Mouse (Mus musculus) kidney, postnatal 0 days (tissue): ENCODE measurements around the gene Pbx1. TPM values are rescaled to one million over a fixed set of nuclear protein-coding genes. Genes with fewer than 3 reads are reported as not detected.
A peak's percentile ranks its signal among the peaks of the same experiment; 100 is the strongest.

Experiments used
- ATAC-seq: fragments of 200-750 bp; cut with Nextera tagmentation; replicated peaks from 2 replicates; pipeline ENCODE4 v1.8.0; 2017; ENCODE audit warnings: low read depth, moderate number of reproducible peaks, moderate TSS enrichment, moderate library complexity; ENCODE audit not compliant: low FRiP score
- DNase-seq: peaks from one replicate; pipeline ENCODE4 v3.0.0-alpha.2; 2016; ENCODE audit warnings: low spot score
- H3K27ac ChIP-seq: fragments of 300-500 bp; sonication (generic); 2 replicates; pipeline ENCODE4 v1.5.1; 2014; ENCODE audit warnings: mild to moderate bottlenecking
- H3K27me3 ChIP-seq: fragments of 300-500 bp; sonication (generic); 2 replicates; pipeline ENCODE4 v1.6.1; 2014; ENCODE audit warnings: low read length, mixed read lengths; ENCODE audit not compliant: insufficient read depth
- H3K36me3 ChIP-seq: fragments of 300-500 bp; sonication (generic); 2 replicates; pipeline ENCODE4 v1.6.1; 2014; ENCODE audit warnings: low read length, mixed read lengths; ENCODE audit not compliant: insufficient read depth
- H3K4me1 ChIP-seq: fragments of 300-500 bp; sonication (generic); replicated peaks from 2 replicates; pipeline ENCODE4 v1.6.1; 2014; ENCODE audit warnings: antibody characterized with exemption, low read length, mixed read lengths; ENCODE audit not compliant: insufficient read depth
- H3K4me2 ChIP-seq: fragments of 300-500 bp; sonication (generic); 2 replicates; pipeline ENCODE4 v1.6.1; 2014; ENCODE audit warnings: mild to moderate bottlenecking, low read length, moderate library complexity, mixed read lengths
- H3K4me3 ChIP-seq: fragments of 300-500 bp; sonication (generic); replicated peaks from 2 replicates; pipeline ENCODE4 v1.5.1; 2014; ENCODE audit warnings: low read depth, low read length
- H3K9ac ChIP-seq: fragments of 300-500 bp; sonication (generic); 2 replicates; pipeline ENCODE4 v1.6.1; 2014; ENCODE audit warnings: low read depth, low read length
- H3K9me3 ChIP-seq: fragments of 300-500 bp; sonication (generic); replicated peaks from 2 replicates; pipeline ENCODE4 v1.6.1; 2016; ENCODE audit warnings: low read length, inconsistent platforms, mixed read lengths
- CTCF ChIP-seq: IDR thresholded peaks from 2 replicates; pipeline ENCODE4 v1.5.1; 2016; ENCODE audit warnings: antibody characterized with exemption, low read depth, mild to moderate bottlenecking, moderate library complexity
- WGBS: fragments of 180-500 bp; shearing (Covaris S2); extraction: QIAGEN DNeasy Blood & Tissue Kit; methylation state at CpG from one replicate; pipeline ENCODE4 v1.1.7; 2014; 5-methylcytosine and 5-hydroxymethylcytosine counted together
- polyA plus RNA-seq: library from polyadenylated mRNA; unstranded; fragments of >200 nt; fragmentation: Nextera tagmentation; extraction: Ambion mirVana; gene quantifications from 2 replicates; pipeline ENCODE4 v1.2.1, GENCODE M21; 2015

Gene Pbx1
- polyA plus RNA-seq, 1 experiment from 2014 or later = 55.7 TPM

GRCm38 (mm10) chr1:168363053-168363452 lies 69.0 kb downstream of the Pbx1 start:
- no peak for TF ChIP-seq CTCF

DNA sequence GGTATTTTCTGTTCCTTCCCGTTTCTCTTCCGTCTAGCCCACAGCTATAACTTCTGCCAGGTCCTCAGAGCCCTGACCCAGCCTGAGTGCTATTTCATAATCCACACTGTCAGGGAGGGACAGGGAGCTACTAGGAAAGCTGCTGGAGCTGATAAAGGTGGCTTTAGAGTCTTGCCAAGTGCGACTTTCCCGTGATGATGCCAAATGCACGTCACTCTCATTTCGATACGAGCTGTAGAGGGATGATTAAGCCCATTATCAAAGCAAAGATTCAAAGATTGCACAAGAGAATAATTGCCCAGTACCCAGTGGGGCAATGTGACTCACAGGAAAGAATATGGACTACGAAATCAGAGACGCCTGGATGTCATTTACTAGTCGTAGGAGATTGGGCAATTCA lies 69.6 kb downstream of the Pbx1 start:
- Histone ChIP-seq H3K9me3 (no peaks in the 10 kb centered on the region), H3K27ac (no peak overlapping the region), H3K36me3 (0 out of 2 replicates have a peak, but pooled peaks cover 4% of the 10 kb centered on the region), H3K4me1 (peaks cover 15% of the 10 kb centered on the region), H3K9ac (no peak overlapping the region), H3K4me2 (no peak overlapping the region), H3K27me3 (no peaks in the 10 kb centered on the region), H3K4me3 (no peak overlapping the region)
- no peak for ATAC-seq
- 72% methylated on average over 10 of the region's 10 CpGs for WGBS
- no peak for TF ChIP-seq CTCF
- no peak for DNase-seq

More at GRCm38 (mm10) chr1:168363053-168363452, 69.0 kb downstream of the Pbx1 start:
- DNase-seq (no peak), ATAC-seq (no peak)
- WGBS = 88% methylated on average over 11 of the region's 11 CpGs
- no peak overlapping the region for H3K9ac ChIP-seq
- H3K27me3 ChIP-seq = no peaks in the 10 kb centered on the region
- 0 out of 2 replicates have a peak, but pooled peaks cover 4% of the 10 kb centered on the region for H3K36me3 ChIP-seq
- no peak overlapping the region for H3K4me2 ChIP-seq
- H3K27ac ChIP-seq = no peak overlapping the region
- no peaks in the 10 kb centered on the region for H3K9me3 ChIP-seq
- H3K4me3 ChIP-seq = no peak overlapping the region
- peaks cover 14% of the 10 kb centered on the region for H3K4me1 ChIP-seq

- 0 out of 2 replicates have a peak, but pooled peaks have one; percentile 14 for ATAC-seq
- H3K4me1 ChIP-seq = peaks cover 36% of the 10 kb centered on the region
Observed at GRCm38 (mm10) chr1:168357680-168358611, 74.1 kb downstream of the Pbx1 start.

DNA sequence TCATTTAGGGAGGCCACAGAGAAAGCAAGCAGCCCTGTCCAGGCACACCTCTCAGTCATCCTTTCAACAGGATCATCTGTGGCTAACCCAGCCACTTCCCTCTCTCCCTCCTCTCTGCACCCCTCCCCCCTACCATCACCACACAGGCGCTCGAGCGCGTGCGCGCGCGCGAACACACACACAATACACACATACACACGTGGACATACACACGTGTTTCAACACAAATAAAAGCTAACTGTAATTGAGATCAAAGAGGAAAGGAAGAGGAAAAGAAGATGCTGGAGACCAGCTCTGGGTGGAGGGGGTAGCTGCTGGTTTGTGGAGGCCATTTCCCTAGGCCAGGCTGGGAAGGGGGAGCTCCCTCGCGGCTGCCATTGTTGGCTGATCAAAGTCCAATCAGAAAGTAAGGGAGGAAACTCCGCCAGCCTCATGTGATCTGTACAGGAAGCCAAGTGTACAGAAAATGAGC lies 75.1 kb downstream of the Pbx1 start:
- H3K36me3 ChIP-seq = no peaks in the 10 kb centered on the region
- 0 out of 2 replicates have a peak overlapping the region, but pooled peaks have one; percentile 10 for H3K9ac ChIP-seq
- no peak overlapping the region for H3K4me3 ChIP-seq
- H3K27me3 ChIP-seq = no peaks in the 10 kb centered on the region
- peak overlapping the region; percentile 41 for H3K4me2 ChIP-seq
- no peaks in the 10 kb centered on the region for H3K9me3 ChIP-seq
- peaks cover 36% of the 10 kb centered on the region for H3K4me1 ChIP-seq
- 22% methylated on average over 14 of the region's 14 CpGs for WGBS
- H3K27ac ChIP-seq = peak overlapping the region; percentile 59; the same call in 1 of the 2 replicates
- peak; percentile 74 for ATAC-seq
- peak; percentile 70 for DNase-seq
- TF ChIP-seq CTCF = no peak

More at GRCm38 (mm10) chr1:168357680-168358611, 74.1 kb downstream of the Pbx1 start:
- 19% methylated on average over 26 of the region's 26 CpGs for WGBS
- no peak for TF ChIP-seq CTCF
- DNase-seq = peak; percentile 38
- peak overlapping the region; percentile 41 for H3K4me2 ChIP-seq
- no peaks in the 10 kb centered on the region for H3K27me3 ChIP-seq
- H3K36me3 ChIP-seq = no peaks in the 10 kb centered on the region
- H3K9me3 ChIP-seq = no peaks in the 10 kb centered on the region
- 0 out of 2 replicates have a peak overlapping the region, but pooled peaks have one; percentile 2 for H3K4me3 ChIP-seq
- H3K9ac ChIP-seq = no peak overlapping the region
- peak overlapping the region; percentile 59; the same call in 1 of the 2 replicates for H3K27ac ChIP-seq

DNA sequence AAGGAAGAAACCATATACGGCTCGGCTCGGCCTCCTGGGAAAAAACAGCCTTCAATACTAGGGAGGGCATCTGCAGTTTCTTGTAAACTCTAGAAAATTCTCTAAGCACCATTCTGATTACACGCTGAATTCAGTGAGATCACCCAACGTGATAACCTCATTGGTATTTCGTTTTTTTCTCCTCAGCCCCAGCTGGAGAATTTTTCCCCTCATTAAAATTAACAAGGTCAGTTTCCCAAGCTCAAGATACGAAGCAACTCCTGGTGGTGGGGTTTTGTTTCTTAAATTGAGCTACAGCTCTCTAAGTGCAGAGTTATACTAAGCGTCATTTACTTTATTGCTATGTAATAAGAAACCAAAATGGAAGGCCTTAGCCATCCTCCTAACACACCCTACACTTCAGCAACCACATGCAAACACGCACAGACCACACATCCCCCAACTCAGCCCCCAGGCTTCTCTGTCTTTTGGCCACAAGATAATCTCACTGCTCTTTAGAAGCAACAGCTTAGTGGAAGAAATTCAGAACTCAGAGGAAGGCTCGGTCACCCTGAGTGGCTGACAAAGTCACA lies 76.0 kb downstream of the Pbx1 start:
- Histone ChIP-seq H3K4me1 (peaks cover 36% of the 10 kb centered on the region), H3K9ac (no peak overlapping the region), H3K36me3 (no peaks in the 10 kb centered on the region), H3K27me3 (no peaks in the 10 kb centered on the region), H3K4me3 (no peak overlapping the region), H3K9me3 (no peaks in the 10 kb centered on the region), H3K27ac (peak overlapping the region; percentile 59; the same call in 1 of the 2 replicates), H3K4me2 (no peak overlapping the region)
- no peak for ATAC-seq
- no peak for TF ChIP-seq CTCF
- DNase-seq = peak; percentile 54
- 26% methylated on average over 10 of the region's 10 CpGs for WGBS

DNA sequence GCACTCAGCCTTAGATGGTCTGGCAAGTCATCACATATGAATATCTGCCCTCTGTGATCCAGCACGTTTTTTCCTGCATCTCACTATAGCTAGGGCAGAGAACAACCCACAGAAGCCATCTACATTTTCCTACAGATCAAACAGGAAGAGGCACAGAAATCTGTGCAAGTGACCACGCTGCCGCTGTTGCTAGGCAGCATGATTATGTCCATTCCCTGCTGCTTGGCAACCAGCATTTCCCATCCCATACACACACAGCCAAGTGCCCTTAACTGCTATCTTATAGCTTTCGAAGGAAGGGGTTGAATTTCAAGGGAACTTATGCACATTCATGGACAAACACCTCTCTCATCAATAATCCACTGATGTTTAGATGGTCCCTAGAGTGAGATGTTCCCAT lies 77.1 kb downstream of the Pbx1 start:
- ATAC-seq (no peak), DNase-seq (peak; percentile 36)
- no peaks in the 10 kb centered on the region for H3K36me3 ChIP-seq
- H3K4me1 ChIP-seq = peaks cover 36% of the 10 kb centered on the region
- no peaks in the 10 kb centered on the region for H3K27me3 ChIP-seq
- H3K4me3 ChIP-seq = no peak overlapping the region
- no peak for TF ChIP-seq CTCF
- no peak overlapping the region for H3K4me2 ChIP-seq
- H3K9me3 ChIP-seq = no peaks in the 10 kb centered on the region
- no peak overlapping the region for H3K9ac ChIP-seq
- 25% methylated on average over 4 of the region's 4 CpGs for WGBS
- H3K27ac ChIP-seq = no peak overlapping the region
